Mouse (Mus musculus): ENCODE data around the gene Olfr761. TPM values are rescaled to one million over a fixed set of nuclear protein-coding genes. Genes with fewer than 3 reads are reported as not detected.
"Not testable (repeated sequence)": the region's sequence is repeated elsewhere in the genome, so short reads cannot be mapped to it uniquely, and the experiment has no call there.

Gene Olfr761
- not detected for total RNA-seq (2021)

DNA sequence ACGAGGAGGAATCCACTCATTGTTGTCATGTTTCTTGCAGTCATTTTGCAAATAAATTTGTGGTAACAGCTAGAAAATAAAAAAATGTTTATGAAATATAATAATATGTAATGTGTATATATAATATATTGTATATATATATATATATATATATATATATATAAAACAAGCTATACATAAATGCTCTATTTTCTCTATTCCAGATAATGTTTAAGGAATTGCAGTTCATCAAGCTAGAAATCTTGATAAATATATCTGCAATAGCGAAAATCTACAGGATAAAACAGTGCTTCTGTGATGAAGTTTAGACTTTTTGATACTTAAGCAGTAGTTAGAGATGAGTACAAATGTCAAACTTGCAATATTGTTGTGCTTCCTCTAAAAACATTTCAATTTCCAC is at the start of gene Olfr761:
Olfr761 (minus strand) TSS at position 101 of the 400 bp plus-strand sequence.
- no peak for DNase-seq (ENCODE audit: extremely low spot score in 1 of 2, low spot score in 1 of 2)

DNA sequence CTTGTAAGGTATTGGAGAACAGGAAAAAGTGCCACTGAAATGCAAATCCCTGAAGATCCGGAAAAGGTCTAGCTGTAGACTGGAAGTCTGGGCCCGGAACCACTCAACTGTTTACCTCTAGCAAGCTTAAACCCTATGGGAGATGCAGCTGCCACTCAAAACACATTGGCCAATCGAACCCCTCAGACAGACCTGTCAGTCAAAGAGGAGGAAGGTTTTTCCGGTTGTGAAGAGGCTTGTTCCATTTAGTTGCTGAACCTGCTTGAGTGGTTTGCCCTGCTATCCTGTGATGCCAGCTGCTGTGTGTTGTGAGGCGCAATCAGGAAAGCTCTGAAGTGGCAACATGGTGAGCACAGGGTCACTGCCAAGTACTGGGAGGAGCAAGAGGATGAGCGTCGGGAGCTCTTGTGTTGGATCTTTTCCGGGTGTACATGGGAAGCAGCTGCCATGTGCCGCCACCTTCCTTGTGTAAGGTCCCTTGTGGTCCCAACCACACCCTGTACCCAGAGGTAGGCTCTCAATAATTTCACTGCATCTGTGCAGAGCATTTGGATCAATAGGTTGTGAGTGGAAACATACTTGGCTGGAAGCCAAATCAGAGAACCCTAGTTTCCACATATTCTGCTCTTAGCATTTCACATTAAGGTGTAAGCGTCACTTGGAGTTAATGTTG is 42.9 kb upstream of the Olfr761 start:
- no peak for DNase-seq (ENCODE audit: extremely low spot score in 1 of 2, low spot score in 1 of 2)

- DNase-seq (ENCODE audit: extremely low spot score in 1 of 2, low spot score in 1 of 2) = no peak
Measured at GRCm38 (mm10) chr17:37990453-37990961, 37.6 kb upstream of the Olfr761 start.

GRCm38 (mm10) chr17:37973591-37973990 is 20.7 kb upstream of the Olfr761 start:
- DNase-seq (ENCODE audit: extremely low spot score in 1 of 2, low spot score in 1 of 2) = no peak

GRCm38 (mm10) chr17:37920248-37920647 is 32.6 kb downstream of the Olfr761 start, which contains the start of gene Olfr128:
TSS of gene Olfr128 (plus strand) at chr17:37920548.
- no peak for DNase-seq (ENCODE audit: extremely low spot score in 1 of 2, low spot score in 1 of 2)

- not testable (repeated sequence) for DNase-seq (ENCODE audit: extremely low spot score in 1 of 2, low spot score in 1 of 2)
Measured at GRCm38 (mm10) chr17:37906821-37907220, 46.1 kb downstream of the Olfr761 start.

Other genes with a start within 250 kb of the Olfr761 start
- not detected for gene Olfr120, start 231.3 kb downstream of the Olfr761 start, total RNA-seq (2021)
- gene Olfr121, start 204.2 kb downstream of the Olfr761 start, total RNA-seq (2021) = not detected
- gene Olfr122, start 184.5 kb downstream of the Olfr761 start, total RNA-seq (2021) = not detected
- not detected for gene Olfr123, start 159.6 kb downstream of the Olfr761 start, total RNA-seq (2021)
- gene Olfr124, start 153.2 kb downstream of the Olfr761 start, total RNA-seq (2021) = not detected
- gene Olfr125, start 120.1 kb downstream of the Olfr761 start, total RNA-seq (2021) = not detected
- gene Olfr126, start 105.6 kb downstream of the Olfr761 start, total RNA-seq (2021) = not detected
- not detected for gene Olfr127, start 52.6 kb downstream of the Olfr761 start, total RNA-seq (2021)
- not detected for gene Olfr128, start 32.5 kb downstream of the Olfr761 start, total RNA-seq (2021)
- gene Olfr129, start 107.0 kb upstream of the Olfr761 start, total RNA-seq (2021) = not detected
- gene Olfr130, start 110.8 kb upstream of the Olfr761 start, total RNA-seq (2021) = not detected
- gene Olfr131, start 135.6 kb upstream of the Olfr761 start, total RNA-seq (2021) = not detected
- not detected for gene Olfr132, start 181.4 kb upstream of the Olfr761 start, total RNA-seq (2021)
- gene Olfr133, start 192.2 kb upstream of the Olfr761 start, total RNA-seq (2021) = not detected
- gene Olfr134, start 218.3 kb upstream of the Olfr761 start, total RNA-seq (2021) = not detected

Data from layer of hippocampus, postnatal 25 days (tissue).